Mouse (Mus musculus) midbrain, embryonic 11.5 days (tissue): Measurements from ENCODE around the gene Mmp27. TPM values are rescaled to one million over a fixed set of nuclear protein-coding genes. Genes with fewer than 3 reads are reported as not detected.

ENCODE experiments used
- ATAC-seq: fragments of 200-750 bp; cut with Nextera tagmentation; 2 replicates; pipeline ENCODE4 v1.8.0; 2017; ENCODE audit warnings: moderate TSS enrichment, moderate library complexity; ENCODE audit not compliant: low FRiP score
- DNase-seq: peaks from one replicate; pipeline ENCODE4 v3.0.0; 2015; ENCODE audit warnings: low spot score; ENCODE audit errors: missing footprints
- H3K27ac ChIP-seq: fragments of 300-500 bp; sonication (generic); 2 replicates; pipeline ENCODE4 v1.5.1; 2014; ENCODE audit warnings: low read depth, low read length
- H3K27me3 ChIP-seq: fragments of 300-500 bp; sonication (generic); 2 replicates; pipeline ENCODE4 v1.6.1; 2014; ENCODE audit warnings: mild to moderate bottlenecking, low read length, moderate library complexity, mixed read lengths; ENCODE audit not compliant: control insufficient read depth, insufficient read depth
- H3K36me3 ChIP-seq: fragments of 300-500 bp; sonication (generic); 2 replicates; pipeline ENCODE4 v1.6.1; 2014; ENCODE audit warnings: mild to moderate bottlenecking, low read length, moderate library complexity, mixed read lengths; ENCODE audit not compliant: control insufficient read depth, insufficient read depth
- H3K4me1 ChIP-seq: fragments of 300-500 bp; sonication (generic); 2 replicates; pipeline ENCODE4 v1.6.1; 2014; ENCODE audit warnings: low read length; ENCODE audit not compliant: control insufficient read depth, insufficient read depth
- H3K4me2 ChIP-seq: fragments of 300-500 bp; sonication (generic); 2 replicates; pipeline ENCODE4 v1.6.1; 2014; ENCODE audit warnings: mild to moderate bottlenecking, moderate library complexity
- H3K4me3 ChIP-seq: fragments of 300-500 bp; sonication (generic); 2 replicates; pipeline ENCODE4 v1.5.1; 2014; ENCODE audit warnings: low read depth, low read length
- H3K9ac ChIP-seq: fragments of 300-500 bp; sonication (generic); 2 replicates; pipeline ENCODE4 v1.6.1; 2014; ENCODE audit warnings: low read length
- H3K9me3 ChIP-seq: fragments of 300-500 bp; sonication (generic); 2 replicates; pipeline ENCODE4 v1.6.1; 2016; ENCODE audit warnings: low read length; ENCODE audit not compliant: control insufficient read depth
- WGBS: fragments of 180-500 bp; shearing (Covaris S2); extraction: QIAGEN DNeasy Blood & Tissue Kit; methylation state at CpG from one replicate; pipeline ENCODE4 v1.1.7; 2014; 5-methylcytosine and 5-hydroxymethylcytosine counted together
- polyA plus RNA-seq: library from polyadenylated mRNA; unstranded; fragments of >200 nt; fragmentation: Nextera tagmentation; extraction: Ambion mirVana; gene quantifications from 2 replicates; pipeline ENCODE4 v1.2.1, GENCODE M21; 2014

Gene Mmp27
- polyA plus RNA-seq, 1 experiment from 2014 or later, result not detected

- WGBS, result 91% methylated on average over 8 of the region's 8 CpGs
- no peak within 1 kb of the TSS for H3K4me2 ChIP-seq
These were observed 12.8 kb upstream of the Mmp27 start, which contains the start of gene Mmp8 for GRCm38 (mm10) chr9:7558221-7559017. Mmp8 (plus strand) TSS chr9:7558456.

DNA sequence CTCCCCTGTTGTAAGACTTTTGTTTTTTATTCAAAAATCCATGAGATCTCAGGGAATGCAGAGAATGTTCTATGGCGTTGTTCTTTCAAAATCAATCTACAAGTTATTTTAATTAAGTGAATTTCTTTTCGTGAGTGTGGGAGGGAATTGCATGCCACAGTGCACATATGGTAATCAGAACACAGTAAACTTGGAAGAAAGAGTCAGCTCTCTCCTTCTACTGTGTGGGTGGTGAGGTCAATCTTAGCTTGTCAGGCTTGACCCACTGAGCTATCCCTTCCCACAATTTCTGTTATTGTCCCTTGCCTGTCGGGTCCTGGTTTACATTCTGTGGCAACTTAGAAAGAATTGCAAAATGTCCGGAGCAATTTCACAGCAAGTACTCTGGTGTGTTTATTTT is 11.2 kb upstream of the Mmp27 start:
- ATAC-seq, result no peak
- Histone ChIP-seq H3K4me1 (no peaks in the 10 kb centered on the region), H3K27ac (no peak overlapping the region), H3K9ac (no peak overlapping the region), H3K4me3 (no peak overlapping the region), H3K4me2 (no peak overlapping the region), H3K36me3 (no peaks in the 10 kb centered on the region), H3K9me3 (no peaks in the 10 kb centered on the region), H3K27me3 (no peaks in the 10 kb centered on the region)
- WGBS, result 66% methylated on average over 4 of the region's 4 CpGs
- DNase-seq, result no peak

More at GRCm38 (mm10) chr9:7558221-7559017, 12.8 kb upstream of the Mmp27 start, which contains the start of gene Mmp8:
- no peak within 1 kb of the TSS for H3K4me3 ChIP-seq
- H3K27me3 ChIP-seq, result no peaks in the 10 kb centered on the region
- H3K4me1 ChIP-seq, result no peaks in the 10 kb centered on the region
- no peak for DNase-seq
- H3K27ac ChIP-seq, result no peak within 1 kb of the TSS
- H3K9ac ChIP-seq, result no peak within 1 kb of the TSS
- no peak for ATAC-seq
- H3K36me3 ChIP-seq, result no peaks in the 10 kb centered on the region
- H3K9me3 ChIP-seq, result no peaks in the 10 kb centered on the region

DNA sequence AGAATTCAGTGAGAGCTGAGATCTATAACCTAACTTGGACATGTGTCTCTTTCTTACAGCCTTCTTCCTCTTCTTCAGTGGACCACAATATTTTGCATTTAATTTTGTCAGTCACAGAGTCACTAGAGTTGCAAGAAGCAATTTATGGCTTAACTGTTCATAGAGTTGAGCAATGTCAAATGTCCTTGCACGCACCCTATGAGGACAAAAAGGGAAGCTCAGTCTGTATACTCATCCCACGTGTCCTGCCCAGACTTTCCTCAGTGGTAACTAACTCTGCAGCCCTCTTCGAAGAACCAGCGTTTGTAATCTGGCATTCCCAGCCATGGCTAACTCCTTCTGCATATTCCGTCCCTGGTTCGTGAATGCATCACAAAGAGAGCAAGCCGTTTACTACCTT is 3.8 kb upstream of the Mmp27 start:
- H3K27ac ChIP-seq, result no peak overlapping the region
- WGBS, result 68% methylated on average over 7 of the region's 7 CpGs

GRCm38 (mm10) chr9:7567923-7568322 is 3.3 kb upstream of the Mmp27 start:
- no peaks in the 10 kb centered on the region for H3K9me3 ChIP-seq
- 81% methylated on average over 2 of the region's 2 CpGs for WGBS
- no peak for ATAC-seq
- H3K4me1 ChIP-seq, result no peaks in the 10 kb centered on the region
- H3K9ac ChIP-seq, result no peak overlapping the region
- H3K27me3 ChIP-seq, result no peaks in the 10 kb centered on the region
- no peak overlapping the region for H3K27ac ChIP-seq
- no peak overlapping the region for H3K4me2 ChIP-seq
- no peak for DNase-seq
- no peak overlapping the region for H3K4me3 ChIP-seq
- H3K36me3 ChIP-seq, result no peaks in the 10 kb centered on the region

More for the DNA sequence above, 3.8 kb upstream of the Mmp27 start:
- H3K4me2 ChIP-seq, result no peak overlapping the region
- H3K4me3 ChIP-seq, result no peak overlapping the region
- no peaks in the 10 kb centered on the region for H3K27me3 ChIP-seq
- no peak for ATAC-seq
- no peak overlapping the region for H3K9ac ChIP-seq
- peak; percentile 56 for DNase-seq
- H3K4me1 ChIP-seq, result no peaks in the 10 kb centered on the region
- no peaks in the 10 kb centered on the region for H3K36me3 ChIP-seq
- H3K9me3 ChIP-seq, result no peaks in the 10 kb centered on the region

DNA sequence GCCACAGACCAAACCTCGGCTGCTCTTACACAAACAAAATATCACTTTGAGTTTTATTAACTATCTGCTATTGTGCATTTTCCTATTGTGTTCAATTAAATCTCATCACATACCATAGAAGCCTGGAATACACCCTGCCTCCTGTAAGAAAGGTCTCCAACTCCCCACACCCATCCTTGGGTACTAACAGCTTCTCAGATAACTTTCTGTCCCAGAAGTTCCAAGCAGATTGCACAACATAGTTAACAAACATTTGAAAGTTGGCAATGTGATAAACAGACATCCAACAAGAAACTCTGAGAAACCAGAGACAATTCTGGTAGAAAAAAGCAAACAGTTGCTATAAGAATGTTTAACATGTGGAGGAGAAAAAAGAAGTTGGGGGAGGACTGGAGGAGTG is 711 bp upstream of the Mmp27 start:
- H3K4me1 ChIP-seq, result no peaks in the 10 kb centered on the region

GRCm38 (mm10) chr9:7572188-7572587 is 992 bp downstream of the Mmp27 start:
- Histone ChIP-seq H3K9me3 (no peaks in the 10 kb centered on the region), H3K4me1 (no peaks in the 10 kb centered on the region), H3K27ac (no peak overlapping the region), H3K4me2 (no peak overlapping the region), H3K36me3 (no peaks in the 10 kb centered on the region), H3K9ac (no peak overlapping the region), H3K27me3 (no peaks in the 10 kb centered on the region), H3K4me3 (no peak overlapping the region)
- 94% methylated on average over 7 of the region's 7 CpGs for WGBS
- no peak for ATAC-seq
- DNase-seq, result peak; percentile 73

More for the DNA sequence above, 711 bp upstream of the Mmp27 start:
- H3K27ac ChIP-seq, result no peak overlapping the region
- ATAC-seq, result no peak
- no peak for DNase-seq
- no peaks in the 10 kb centered on the region for H3K27me3 ChIP-seq
- H3K9ac ChIP-seq, result no peak overlapping the region
- no peak overlapping the region for H3K4me2 ChIP-seq
- H3K9me3 ChIP-seq, result no peaks in the 10 kb centered on the region
- WGBS, result 85% methylated on average over 1 of the region's 1 CpGs
- no peak overlapping the region for H3K4me3 ChIP-seq
- no peaks in the 10 kb centered on the region for H3K36me3 ChIP-seq

- Histone ChIP-seq H3K4me3 (no peak overlapping the region), H3K4me2 (no peak overlapping the region), H3K4me1 (no peaks in the 10 kb centered on the region), H3K9ac (no peak overlapping the region), H3K27me3 (no peaks in the 10 kb centered on the region), H3K9me3 (no peaks in the 10 kb centered on the region), H3K27ac (no peak overlapping the region), H3K36me3 (no peaks in the 10 kb centered on the region)
- ATAC-seq (no peak), DNase-seq (peak; percentile 21)
- 90% methylated on average over 2 of the region's 2 CpGs for WGBS
These were observed 1.6 kb downstream of the Mmp27 start for GRCm38 (mm10) chr9:7572663-7573308.

GRCm38 (mm10) chr9:7575526-7575925 is 4.3 kb downstream of the Mmp27 start:
- DNase-seq (peak; percentile 17), ATAC-seq (no peak)
- no peaks in the 10 kb centered on the region for H3K4me1 ChIP-seq
- H3K4me2 ChIP-seq, result no peak overlapping the region
- H3K9me3 ChIP-seq, result no peaks in the 10 kb centered on the region
- no peaks in the 10 kb centered on the region for H3K27me3 ChIP-seq
- no peaks in the 10 kb centered on the region for H3K36me3 ChIP-seq
- WGBS, result 89% methylated on average over 3 of the region's 3 CpGs
- no peak overlapping the region for H3K4me3 ChIP-seq
- no peak overlapping the region for H3K27ac ChIP-seq
- no peak overlapping the region for H3K9ac ChIP-seq

- ATAC-seq (no peak), DNase-seq (no peak)
- no peaks in the 10 kb centered on the region for H3K27me3 ChIP-seq
- H3K4me2 ChIP-seq, result no peak overlapping the region
- H3K9me3 ChIP-seq, result no peaks in the 10 kb centered on the region
- 88% methylated on average over 2 of the region's 2 CpGs for WGBS
- no peaks in the 10 kb centered on the region for H3K36me3 ChIP-seq
- H3K9ac ChIP-seq, result no peak overlapping the region
- H3K4me3 ChIP-seq, result no peak overlapping the region
- H3K27ac ChIP-seq, result no peak overlapping the region
- no peaks in the 10 kb centered on the region for H3K4me1 ChIP-seq
These were observed 6.2 kb downstream of the Mmp27 start for GRCm38 (mm10) chr9:7577371-7577770.
